In genomic region chr1:184734067-184734830, GRCm38 (mm10) we compare ENCODE assay signal across 8 mouse cellular contexts. TPM values are rescaled to one million over a fixed set of nuclear protein-coding genes. Genes with fewer than 3 reads are reported as not detected.
DNase-seq lines count a peak whose midpoint lies in the region; ATAC-seq lines count a peak whose summit lies in the region.

No protein-coding gene starts in this region.

- H3K9ac ChIP-seq in embryonic facial prominence, embryonic 13.5 days = no peak overlapping the region
- H3K9ac ChIP-seq in kidney, embryonic 16.5 days (replicated peaks; ENCODE audit: low read length) = 0 out of 2 replicates have a peak overlapping the region, but pooled peaks have one; percentile 35

- peaks cover 26% of the 10 kb centered on the region for H3K4me1 ChIP-seq in embryonic facial prominence, embryonic 13.5 days
- peaks cover 22% of the 10 kb centered on the region for H3K4me1 ChIP-seq in kidney, embryonic 16.5 days (ENCODE audit: insufficient read depth, low read length)

- peaks cover 95% of the 10 kb centered on the region for H3K27me3 ChIP-seq in embryonic facial prominence, embryonic 13.5 days
- H3K27me3 ChIP-seq in kidney, embryonic 16.5 days (ENCODE audit: insufficient read depth, low read length) = peaks cover 81% of the 10 kb centered on the region

- H3K27ac ChIP-seq in embryonic facial prominence, embryonic 13.5 days = no peak overlapping the region
- peak overlapping the region; percentile 65; the same call in 1 of the 2 replicates for H3K27ac ChIP-seq in kidney, embryonic 16.5 days (ENCODE audit: low read length)
- H3K27ac ChIP-seq in macrophage = peak overlapping the region; percentile 72

- peak overlapping the region; percentile 9; the same call in 1 of the 2 replicates for H3K4me3 ChIP-seq in embryonic facial prominence, embryonic 13.5 days
- H3K4me3 ChIP-seq in kidney, embryonic 16.5 days (ENCODE audit: low read length) = no peak overlapping the region
- H3K4me3 ChIP-seq in macrophage (ENCODE audit: inconsistent target) = peak overlapping the region; percentile 83

- peaks cover 24% of the 10 kb centered on the region for H3K79me2 ChIP-seq in macrophage (ENCODE audit: inconsistent target)

- no peak for ATAC-seq in embryonic facial prominence, embryonic 13.5 days (ENCODE audit: insufficient number of reproducible peaks, insufficient read depth, low FRiP score, low TSS enrichment, low read depth)
- no peak for ATAC-seq in kidney, embryonic 16.5 days (ENCODE audit: low FRiP score, low TSS enrichment)

- H3K9me3 ChIP-seq in embryonic facial prominence, embryonic 13.5 days = no peaks in the 10 kb centered on the region
- H3K9me3 ChIP-seq in kidney, embryonic 16.5 days (ENCODE audit: low read length) = no peaks in the 10 kb centered on the region

- peak; percentile 23 to 25 for DNase-seq in lung, adult 18-20 months
- DNase-seq in lung, postnatal 25 days (ENCODE audit: low spot score) = no peak
- no peak for DNase-seq in gastrocnemius, adult 18-20 months (ENCODE audit: low spot score)
- DNase-seq in frontal cortex, adult 2 months (ENCODE audit: extremely low spot score in 1 of 2, low spot score in 1 of 2) = no peak
- no peak for DNase-seq in spleen, adult 12 weeks (ENCODE audit: low spot score)

- H3K4me2 ChIP-seq in embryonic facial prominence, embryonic 13.5 days = peak overlapping the region; percentile 37
- peak overlapping the region; percentile 87 for H3K4me2 ChIP-seq in kidney, embryonic 16.5 days (replicated peaks; ENCODE audit: low read depth, low read length)

- no peaks in the 10 kb centered on the region for H3K36me3 ChIP-seq in embryonic facial prominence, embryonic 13.5 days
- H3K36me3 ChIP-seq in kidney, embryonic 16.5 days (ENCODE audit: insufficient read depth, low read length) = no peaks in the 10 kb centered on the region
- no peaks in the 10 kb centered on the region for H3K36me3 ChIP-seq in macrophage (ENCODE audit: inconsistent target)

- 1% methylated on average over 27 of the region's 27 CpGs for WGBS in embryonic facial prominence, embryonic 13.5 days
- under 1% methylated on average over 27 of the region's 27 CpGs for WGBS in kidney, embryonic 16.5 days
- WGBS in macrophage (ENCODE audit: missing documents) = 2% methylated on average over 17 of the region's 27 CpGs

RNA-seq across cellular contexts. Expression of gene Hlx, which starts 1.8 kb away (rescaled TPM):
- polyA plus RNA-seq in embryonic facial prominence, embryonic 13.5 days (2015; fragmentation: Nextera tagmentation; extraction: Ambion mirVana) = 13.3 and 14.9 TPM in 2 replicates
- polyA plus RNA-seq in kidney, embryonic 16.5 days (2015; fragmentation: Nextera tagmentation; extraction: Ambion mirVana) = 12.8 and 13.2 TPM in 2 replicates
- 10 to 100 TPM in 21 of 26 experiments, 1 to 10 TPM in 5; 6.4 to 26.8 (median 12.9) TPM for total RNA-seq in macrophage (2018; cell fraction: chromatin; rRNA removed)
- 10 to 100 TPM; 21.1 to 79.3 (median 38.5) TPM for total RNA-seq in macrophage (2018; cell fraction: cytosol; rRNA removed)
- total RNA-seq in macrophage (2018; cell fraction: nucleus; rRNA removed) = 10 to 100 TPM; 14.3 to 54.2 (median 25.8) TPM
- 23.2 to 50.5 TPM (median 24.9 TPM) in 3 replicates for polyA plus RNA-seq in macrophage (2018)
- total RNA-seq in gastrocnemius, adult 18-20 months (2021) = 1 to 10 TPM; 3.2 to 6.8 TPM
- 0.76 and 0.96 TPM in 2 replicates for polyA plus RNA-seq in frontal cortex, adult 2 months (2012; rRNA removed)

Comparison
In these comparisons a context has a peak if more than half of its experiments do, and no peak if none do; other contexts are left out.
1. DNase-seq: peak in lung, adult 18-20 months (2 of 2); none in lung, postnatal 25 days (single experiment), gastrocnemius, adult 18-20 months (single experiment), frontal cortex, adult 2 months (0 of 2) and spleen, adult 12 weeks (single experiment).